Mouse (Mus musculus) myocyte (in vitro differentiated cells): ENCODE measurements around the gene Gna14.

Experiments
- CEBPB ChIP-seq: IDR thresholded peaks from 2 replicates; pipeline ENCODE4 v1.6.1; 2011; ENCODE audit warnings: mild to moderate bottlenecking, moderate library complexity; ENCODE audit not compliant: poor library complexity, insufficient read depth, severe bottlenecking
- MAX ChIP-seq: IDR thresholded peaks from one replicate; pipeline ENCODE4 v1.6.1; 2011; ENCODE audit warnings: low read depth, mild to moderate bottlenecking, control low read depth
- MYOD1 ChIP-seq, 3 experiments: IDR thresholded peaks; one replicate each; pipeline ENCODE4 v1.6.1; 2011; ENCODE audit warnings: control low read depth in 2 of 3, low read depth in 2 of 3, mild to moderate bottlenecking in 2 of 3, moderate library complexity in 1 of 3; ENCODE audit not compliant: insufficient read length in 2 of 3, control insufficient read depth in 1 of 3
- MYOG ChIP-seq, 3 experiments: IDR thresholded peaks; one replicate each; pipeline ENCODE4 v1.6.1; 2011; ENCODE audit warnings: control low read depth in 2 of 3, low read depth in 2 of 3, mild to moderate bottlenecking in 2 of 3; ENCODE audit not compliant: insufficient read length in 2 of 3, control insufficient read depth in 1 of 3, insufficient read depth in 1 of 3
- POLR2A ChIP-seq: IDR thresholded peaks from one replicate; pipeline ENCODE4 v1.6.1; 2011; ENCODE audit warnings: low read depth, mild to moderate bottlenecking, control low read depth, moderate library complexity; ENCODE audit not compliant: insufficient read length
- POLR2AphosphoS2 ChIP-seq: IDR thresholded peaks from one replicate; pipeline ENCODE4 v1.6.1; 2011; ENCODE audit warnings: low read depth, control low read depth; ENCODE audit not compliant: insufficient read length
- TCF12 ChIP-seq: IDR thresholded peaks from one replicate; pipeline ENCODE4 v1.6.1; 2011; ENCODE audit warnings: mild to moderate bottlenecking, control low read depth; ENCODE audit not compliant: poor library complexity, insufficient read depth, severe bottlenecking
- USF1 ChIP-seq: IDR thresholded peaks from one replicate; pipeline ENCODE4 v1.6.1; 2011; ENCODE audit warnings: low read depth, mild to moderate bottlenecking, control low read depth, moderate library complexity

DNA sequence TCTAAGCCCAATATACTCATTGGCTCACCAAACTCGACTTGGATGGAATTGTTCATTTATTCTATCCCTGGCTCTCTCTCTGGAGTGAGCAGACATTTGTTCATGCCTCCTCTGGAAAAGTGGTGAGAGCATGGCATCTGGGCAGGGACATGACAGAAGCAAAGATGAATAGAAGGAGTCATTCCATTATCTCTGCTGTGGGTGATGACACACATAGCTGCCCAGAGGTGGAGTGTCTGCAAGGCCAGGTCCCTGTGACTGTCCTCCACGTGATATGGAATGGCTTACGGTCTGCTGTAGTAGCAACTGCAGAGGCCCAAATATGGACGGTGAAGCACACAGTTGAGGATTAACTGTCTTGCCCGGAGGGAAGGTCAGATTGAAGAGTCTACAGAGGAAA lies 41.2 kb upstream of the Gna14 start:
- TF ChIP-seq POLR2A (no peak), CEBPB (no peak), MAX (no peak), USF1 (no peak), TCF12 (no peak), MYOD1 (IDR thresholded peaks at IDR 0.05; ENCODE audit: control insufficient read depth in 1 of 3, insufficient read length in 2 of 3, low read depth in 2 of 3) (no peak), MYOG (IDR thresholded peaks at IDR 0.05; ENCODE audit: control insufficient read depth in 1 of 3, insufficient read depth in 1 of 3, insufficient read length in 2 of 3, low read depth in 2 of 3) (no peak), POLR2AphosphoS2 (no peak)
